Mouse (Mus musculus): ENCODE results near the gene Glis1.

DNA sequence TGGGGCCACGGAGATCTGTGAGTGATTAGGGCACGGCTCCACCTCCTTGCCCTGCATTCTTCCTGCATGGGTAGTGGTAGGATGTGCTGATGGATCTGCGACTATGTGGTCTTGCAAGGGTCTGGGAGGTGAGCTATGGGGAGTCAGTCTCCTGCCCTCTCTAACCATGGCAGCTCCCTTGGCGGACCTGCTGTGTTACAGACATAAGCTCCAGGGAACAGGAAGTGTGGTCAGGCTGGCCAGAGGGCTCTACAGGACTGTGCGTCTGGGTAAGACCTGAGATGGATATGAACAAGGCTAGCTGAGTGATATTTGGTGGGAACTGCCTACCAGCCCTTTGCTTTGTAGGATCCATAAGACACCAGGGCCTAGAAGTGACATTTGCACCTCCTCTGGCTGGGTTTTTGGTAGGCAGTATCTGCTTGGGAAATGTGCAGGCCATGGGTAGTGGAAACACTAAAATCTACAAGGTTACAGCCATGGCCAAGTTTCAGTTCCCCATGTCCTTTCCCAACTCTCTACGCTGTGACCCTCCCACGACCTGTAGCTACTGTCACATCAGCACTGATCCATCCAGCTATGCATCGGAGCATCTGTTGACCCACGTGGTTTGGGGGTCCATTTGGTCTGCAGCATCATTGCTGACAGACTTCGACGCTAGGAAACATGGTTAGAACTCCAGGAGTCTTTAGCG lies 142.9 kb downstream of the Glis1 start:
- peak; percentile 13; the same call in 1 of the 2 replicates for TF ChIP-seq CTCF (IDR thresholded peaks at IDR 0.05; ENCODE audit: control insufficient read depth, insufficient read depth, insufficient replicate concordance, low read depth, low read length)
- no peak for TF ChIP-seq POLR2A (IDR thresholded peaks at IDR 0.05; ENCODE audit: control insufficient read depth, low read depth, low read length)

Measured in testis, adult 2 months (tissue).